Mouse (Mus musculus) megakaryocyte, embryonic 14.5 days (primary cell): Measurements from ENCODE around the gene Auts2.

Source experiments
- FLI1 ChIP-seq: IDR thresholded peaks from 2 replicates; pipeline ENCODE4 v1.6.1; 2012; ENCODE audit warnings: low read length, inconsistent platforms, mixed read lengths
- GATA1 ChIP-seq: IDR thresholded peaks from 3 replicates; pipeline ENCODE4 v1.6.1; 2012; ENCODE audit warnings: mixed read lengths, low read length, inconsistent platforms, borderline replicate concordance

GRCm38 (mm10) chr5:131431896-131432295, 1111.2 kb downstream of the Auts2 start:
- TF ChIP-seq FLI1 (no peak), GATA1 (no peak)
